Mouse (Mus musculus): ENCODE measurements around the gene Togaram2.
"Not testable (repeated sequence)": the region's sequence is repeated elsewhere in the genome, so short reads cannot be mapped to it uniquely, and the experiment has no call there.

Gene Togaram2

GRCm38 (mm10) chr17:71736442-71736841 lies 63.4 kb downstream of the Togaram2 start:
- DNase-seq (ENCODE audit: low spot score), result no peak

- no peak for DNase-seq (ENCODE audit: low spot score)
Observed at GRCm38 (mm10) chr17:71742156-71742555, 69.1 kb downstream of the Togaram2 start.

- DNase-seq (ENCODE audit: low spot score), result no peak
Observed at GRCm38 (mm10) chr17:71742935-71743334, 69.9 kb downstream of the Togaram2 start.

- DNase-seq (ENCODE audit: low spot score), result no peak
Observed at GRCm38 (mm10) chr17:71746114-71746513, 73.1 kb downstream of the Togaram2 start.

GRCm38 (mm10) chr17:71747561-71747960 lies 74.5 kb downstream of the Togaram2 start:
- DNase-seq (ENCODE audit: low spot score), result no peak

GRCm38 (mm10) chr17:71749616-71750168 lies 76.6 kb downstream of the Togaram2 start:
- no peak for DNase-seq (ENCODE audit: low spot score)

GRCm38 (mm10) chr17:71752831-71753230 lies 79.8 kb downstream of the Togaram2 start, which contains the start of gene Pcare:
Pcare (minus strand) TSS chr17:71752894.
- no peak for DNase-seq (ENCODE audit: low spot score)

- DNase-seq (ENCODE audit: low spot score), result no peak
Observed at GRCm38 (mm10) chr17:71760536-71760935, 87.5 kb downstream of the Togaram2 start.

GRCm38 (mm10) chr17:71768173-71768572 lies 95.1 kb downstream of the Togaram2 start, which contains the start of gene Clip4:
Clip4 (plus strand) TSS chr17:71768473.
- not testable (repeated sequence) for DNase-seq (ENCODE audit: low spot score)

GRCm38 (mm10) chr17:71769564-71769963 lies 96.5 kb downstream of the Togaram2 start:
- no peak for DNase-seq (ENCODE audit: low spot score)

GRCm38 (mm10) chr17:71770696-71771095 lies 97.6 kb downstream of the Togaram2 start:
- no peak for DNase-seq (ENCODE audit: low spot score)

- no peak for DNase-seq (ENCODE audit: low spot score)
Observed at GRCm38 (mm10) chr17:71774173-71774572, 101.1 kb downstream of the Togaram2 start.

GRCm38 (mm10) chr17:71775279-71775678 lies 102.2 kb downstream of the Togaram2 start:
- no peak for DNase-seq (ENCODE audit: low spot score)

- DNase-seq (ENCODE audit: low spot score), result no peak
Observed at GRCm38 (mm10) chr17:71778696-71779095, 105.6 kb downstream of the Togaram2 start.

Measured in MN1 (cell line).